Mouse (Mus musculus) heart, postnatal 25 days (tissue): ENCODE measurements at regions not wholly inside any gene's neighbourhood (a gene's known extent, or its start where the extent isn't known, plus 50 kb on each side); places are given as distances from the start of the nearest gene placed in this dataset.

Source experiments
- DNase-seq: peaks from one replicate; pipeline ENCODE4 v3.0.0; 2022; ENCODE audit warnings: low spot score
- intact Hi-C: fragments of 180-260 bp; cut with DNase I; formaldehyde crosslinking; loops from one replicate; pipeline ENCODE4 v1.15.1; 2025

DNA sequence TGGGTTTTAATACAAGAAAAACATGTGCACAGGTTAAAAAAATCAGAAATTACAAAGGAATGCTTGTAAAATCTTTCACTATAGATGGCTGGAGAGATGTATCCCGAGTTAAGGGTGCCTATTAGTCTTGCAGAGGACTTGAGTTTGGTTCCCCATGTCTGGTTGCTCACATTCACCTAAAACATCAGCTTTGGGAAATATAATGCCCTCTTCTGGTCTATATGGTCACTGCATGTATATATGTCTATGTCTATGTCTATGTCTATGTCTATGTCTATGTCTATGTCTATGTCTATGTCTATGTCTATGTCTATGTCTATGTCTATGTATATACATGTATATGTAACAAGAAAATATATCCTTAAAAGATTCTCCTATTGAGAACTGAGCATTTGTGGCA is 196.8 kb upstream of the Xylt1 start:
- intact Hi-C loops, result no loop called here
- no peak for DNase-seq

DNA sequence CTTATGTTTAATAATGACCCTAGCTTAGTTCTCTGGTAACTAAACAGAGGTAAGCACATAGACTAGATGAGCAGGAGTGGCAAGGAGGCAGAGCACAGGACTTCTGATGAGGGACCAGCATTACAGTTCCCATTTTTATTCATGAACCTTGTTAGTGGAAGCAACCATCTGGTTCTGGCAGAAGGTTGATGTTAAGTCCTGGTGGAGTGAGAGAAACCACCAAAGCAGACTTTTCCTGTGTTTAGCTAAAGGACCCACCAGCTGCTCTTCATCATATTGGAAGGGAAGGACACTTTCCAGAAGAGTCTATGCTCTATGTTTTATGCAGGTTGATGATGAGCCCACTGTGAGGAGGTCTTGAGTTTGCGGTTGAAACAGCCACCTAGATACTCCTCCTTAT is 194.9 kb upstream of the Xylt1 start:
- intact Hi-C loops, result no loop called here
- DNase-seq, result no peak

DNA sequence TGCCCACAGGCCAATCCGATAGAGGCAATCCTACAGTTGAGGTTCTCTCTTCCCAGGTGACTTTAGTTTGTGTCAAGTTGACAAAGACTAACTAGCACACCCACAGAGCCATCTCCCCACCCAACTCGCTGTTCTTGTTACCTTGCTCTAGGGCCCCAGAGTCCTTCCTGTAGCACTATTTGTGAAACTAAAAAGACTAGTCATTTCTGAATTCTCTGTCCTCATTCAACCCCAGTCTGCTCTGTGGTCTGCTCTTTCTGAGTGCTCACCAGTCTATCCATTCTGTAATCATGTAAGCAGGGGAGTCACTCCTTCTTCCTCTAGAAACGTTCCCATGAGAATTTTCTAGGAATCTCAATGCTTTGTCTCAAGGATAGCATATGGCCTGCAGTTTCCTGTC is 184.2 kb upstream of the Xylt1 start:
- intact Hi-C loops, result no loop called here
- DNase-seq, result no peak

DNA sequence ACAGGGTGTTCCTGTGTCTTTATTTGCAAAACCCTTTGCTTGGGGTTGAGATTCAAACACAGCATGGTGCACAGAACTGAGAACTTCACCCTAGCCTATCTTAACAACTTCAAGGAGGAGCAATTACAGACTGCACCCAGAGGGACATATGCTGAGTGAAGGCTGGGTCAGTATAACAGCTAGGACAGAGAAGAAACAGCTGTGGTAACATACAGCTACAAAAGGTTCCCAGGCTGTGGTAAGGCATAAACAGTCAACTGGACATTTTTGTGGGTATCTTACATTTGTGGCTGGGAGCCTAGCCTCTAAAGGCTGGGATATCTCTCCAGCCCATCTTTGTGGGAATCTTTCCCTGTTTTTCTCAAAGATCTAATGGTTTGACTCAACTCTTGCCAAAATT is 154.5 kb upstream of the Xylt1 start:
- intact Hi-C loops, result no loop called here
- no peak for DNase-seq

DNA sequence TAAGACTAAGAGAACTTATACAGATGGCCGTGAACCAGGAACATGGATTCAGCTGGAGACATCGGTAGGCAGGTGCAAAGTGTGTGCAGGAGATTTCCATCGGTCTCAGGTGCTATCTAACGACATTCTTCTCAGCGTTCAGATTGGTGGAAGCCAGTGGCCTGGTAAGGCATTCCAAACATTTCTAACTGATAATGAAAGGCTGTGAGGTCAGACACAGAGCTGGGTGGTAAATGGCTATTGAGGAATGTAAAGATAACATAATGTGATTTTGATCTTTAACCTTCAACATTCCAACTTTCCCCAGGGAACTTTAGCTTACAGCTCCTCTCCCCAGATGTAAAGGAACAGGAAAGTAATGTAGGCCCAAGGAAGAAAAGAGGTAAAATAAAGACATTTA is 151.2 kb upstream of the Xylt1 start:
- intact Hi-C loops, result no loop called here
- no peak for DNase-seq

DNA sequence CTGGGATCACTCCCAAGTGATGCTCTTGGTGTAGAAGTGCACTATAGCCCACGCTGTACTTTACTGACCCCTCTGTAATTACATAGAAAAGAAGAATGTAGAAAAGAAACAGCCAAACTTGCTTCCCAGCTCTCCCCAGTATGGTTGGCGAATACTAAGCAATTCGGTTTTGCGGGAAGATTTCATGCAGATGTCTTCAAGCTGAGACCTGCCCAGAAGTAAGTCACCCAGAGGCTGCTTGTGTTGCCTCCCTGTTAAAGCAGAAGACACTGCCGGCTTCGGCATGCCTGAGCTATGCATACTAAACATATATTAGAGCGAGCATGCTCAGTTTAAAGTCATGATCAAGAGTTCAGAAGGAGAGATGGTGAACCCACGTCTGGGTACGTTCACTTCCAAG is 124.0 kb upstream of the Xylt1 start:
- intact Hi-C loops, result no loop called here
- DNase-seq, result no peak

DNA sequence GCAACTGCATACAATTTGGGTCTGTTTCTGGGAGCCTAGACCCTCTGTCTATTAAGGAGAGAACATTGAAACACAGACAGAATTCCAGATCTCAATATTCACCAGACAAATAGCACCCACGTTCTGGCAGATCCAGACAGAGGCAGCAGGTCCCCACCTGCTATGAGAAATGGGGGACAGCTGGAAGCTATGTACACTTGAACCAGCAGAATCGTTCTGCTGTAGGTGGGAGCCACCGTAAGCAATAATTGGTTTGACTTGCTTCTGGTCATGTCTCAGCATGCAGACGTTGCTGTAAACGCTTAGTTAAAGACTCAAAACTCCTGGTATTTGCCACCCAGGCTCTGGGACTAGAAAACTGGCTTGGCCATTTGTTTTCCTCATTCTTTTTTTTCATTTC is 122.2 kb upstream of the Xylt1 start:
- DNase-seq, result no peak
- intact Hi-C loops, result no loop called here

DNA sequence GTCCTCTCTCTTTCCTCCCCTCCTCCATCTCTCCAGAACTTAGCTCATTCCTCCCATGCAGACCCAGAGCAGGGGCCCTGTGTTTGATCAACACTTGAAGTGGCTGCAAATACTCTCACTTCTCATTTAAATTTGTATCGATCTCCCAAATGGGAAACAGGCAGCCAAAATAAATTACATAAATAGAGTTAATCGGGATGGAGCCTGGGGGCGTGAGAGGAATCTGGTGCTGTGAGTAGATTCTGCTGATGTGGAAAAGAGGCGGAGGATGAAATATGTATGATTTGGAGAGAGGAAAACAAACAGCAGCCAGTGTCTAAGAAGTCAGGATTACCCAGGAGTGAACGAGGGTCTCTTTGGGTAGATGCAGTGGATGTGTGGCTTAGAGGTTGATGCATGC is 121.6 kb upstream of the Xylt1 start:
- intact Hi-C loops, result no loop called here
- no peak for DNase-seq

DNA sequence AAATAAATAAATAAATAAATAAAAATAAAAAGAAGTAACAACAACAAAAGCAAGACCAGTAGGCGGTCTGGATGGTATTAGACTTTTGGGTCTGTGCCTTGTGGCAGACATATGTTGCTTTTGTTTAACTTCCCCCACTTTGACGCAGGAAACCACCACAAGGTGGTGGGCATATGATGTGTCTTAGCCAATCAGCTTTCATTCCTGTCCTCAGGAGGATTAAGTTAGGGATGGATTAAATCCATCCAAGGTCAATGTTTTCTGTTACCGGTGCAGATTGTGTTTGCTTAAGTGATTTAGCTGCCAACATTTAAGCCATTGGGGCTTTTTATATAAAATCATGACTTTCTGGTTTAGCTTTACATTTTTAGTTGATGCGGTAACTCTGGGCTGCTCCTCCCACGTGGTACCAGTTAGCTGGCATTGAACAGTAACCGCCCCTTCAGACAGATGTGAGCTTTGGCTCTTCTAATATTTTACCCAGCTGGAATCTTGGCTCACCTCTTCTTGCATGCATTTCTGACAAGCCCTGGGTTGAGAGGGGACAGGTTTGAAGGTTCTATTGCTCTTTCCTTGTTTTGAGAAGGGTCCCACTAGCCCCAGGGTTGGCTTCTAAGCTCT is 121.0 kb upstream of the Xylt1 start:
- no peak for DNase-seq
- intact Hi-C loops, result no loop called here

DNA sequence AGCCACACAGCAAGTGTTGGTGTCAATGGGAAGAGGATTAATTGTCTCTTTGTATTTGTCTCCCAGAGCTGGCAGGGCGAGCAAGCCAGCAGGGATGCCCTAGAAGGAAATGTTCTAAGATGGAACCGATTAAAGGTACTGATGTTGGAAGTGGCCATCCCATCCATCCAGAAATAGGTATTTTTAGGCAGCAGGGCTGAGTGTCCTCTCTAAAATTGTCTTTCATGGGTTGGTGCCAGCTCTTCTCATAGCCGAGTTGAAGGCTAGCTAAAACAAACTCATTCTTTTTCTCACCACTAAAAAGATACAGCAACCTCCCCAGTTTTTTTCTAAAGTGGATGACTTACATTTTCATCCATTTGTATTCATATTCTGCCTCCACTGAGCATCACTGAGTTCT is 120.2 kb upstream of the Xylt1 start:
- intact Hi-C loops, result no loop called here

DNA sequence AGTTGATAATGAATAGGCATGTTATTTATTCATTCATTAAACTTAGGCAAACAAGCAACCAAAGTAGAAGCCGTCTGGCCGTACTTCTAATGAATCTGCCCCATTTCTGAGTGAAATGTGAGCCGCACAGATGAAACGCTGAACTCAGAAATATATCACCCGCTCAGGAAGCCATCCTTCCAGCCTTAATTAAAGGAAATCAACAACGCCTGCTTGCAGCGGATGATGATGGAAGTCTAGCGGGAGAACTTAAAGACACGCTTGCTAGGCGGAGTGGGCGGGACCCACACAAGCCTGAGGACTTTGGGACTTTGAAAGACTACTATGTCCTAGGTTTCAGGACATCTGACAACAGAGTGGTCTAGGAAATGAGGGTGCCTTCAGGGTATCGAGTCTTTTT is 117.7 kb upstream of the Xylt1 start:
- no peak for DNase-seq
- intact Hi-C loops, result no loop called here

More for the DNA sequence above, 120.2 kb upstream of the Xylt1 start:
- no peak for DNase-seq

DNA sequence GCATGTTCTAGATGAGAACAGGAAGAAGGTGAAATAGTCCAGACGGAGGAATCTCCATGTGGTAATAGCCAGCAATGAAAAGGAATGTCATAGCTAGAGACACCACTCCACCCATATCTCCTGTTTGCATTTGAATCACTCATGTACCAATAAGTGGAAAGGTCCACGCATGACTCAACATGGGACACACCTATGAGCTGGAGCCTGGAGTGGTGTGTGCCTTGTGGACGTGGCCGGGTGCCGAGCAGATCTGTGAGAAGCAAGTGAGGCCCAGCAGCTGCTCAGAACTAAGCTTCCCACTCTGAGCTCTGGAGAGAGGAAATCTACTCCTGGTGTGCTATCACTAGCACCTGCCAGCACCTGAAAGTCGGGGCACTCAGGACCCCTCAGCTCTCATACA is 116.4 kb upstream of the Xylt1 start:
- intact Hi-C loops, result no loop called here
- DNase-seq, result no peak

DNA sequence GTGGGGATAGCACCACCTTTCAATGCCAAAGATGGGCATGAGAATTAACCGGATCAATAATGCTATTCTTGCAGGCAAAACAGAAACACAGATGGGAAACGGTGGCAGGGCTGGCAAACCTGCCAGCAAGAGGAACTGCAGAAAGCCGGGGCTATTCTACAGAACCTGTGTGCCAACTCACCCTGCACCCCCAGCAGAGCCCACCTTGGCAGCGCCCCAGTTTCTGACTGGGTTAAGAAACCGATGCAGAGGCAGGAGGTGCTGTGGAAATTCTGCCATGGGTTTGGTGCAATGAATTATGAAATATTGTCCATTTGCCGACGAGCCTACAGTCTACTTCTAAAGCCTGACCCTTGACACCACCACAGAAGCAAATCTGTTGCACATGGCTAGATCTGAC is 112.7 kb upstream of the Xylt1 start:
- intact Hi-C loops, result no loop called here

DNA sequence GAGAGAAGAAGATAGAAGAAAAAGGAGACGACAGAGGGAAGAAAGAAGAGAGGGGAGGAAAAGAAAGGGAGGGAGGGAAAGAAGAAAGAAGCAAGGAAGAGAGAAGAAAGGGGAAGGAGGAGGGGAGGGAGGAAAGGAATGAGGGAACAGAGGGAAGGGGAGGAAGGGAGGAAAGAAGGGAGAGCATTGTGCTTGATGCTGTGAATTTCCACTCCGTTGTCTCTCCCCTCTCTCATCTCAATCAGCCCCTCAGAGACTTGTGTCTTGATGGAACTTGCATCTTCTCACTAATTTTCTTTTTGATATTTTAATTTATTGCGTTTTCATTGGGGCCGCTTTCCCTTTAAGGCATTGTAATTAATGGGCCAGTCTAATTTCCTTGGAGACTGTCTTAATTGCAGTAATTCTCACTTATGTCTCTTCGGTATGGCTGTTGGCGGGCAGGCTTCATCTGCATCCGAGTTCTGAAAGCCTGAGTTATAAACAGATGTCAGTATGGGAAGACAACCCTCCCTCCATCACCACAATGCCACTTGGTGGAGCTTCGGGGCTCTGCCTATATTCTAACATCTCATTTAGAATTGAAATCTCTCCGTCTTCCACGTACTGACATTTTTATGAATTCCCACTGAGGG is 111.4 kb upstream of the Xylt1 start:
- DNase-seq, result no peak
- intact Hi-C loops, result no loop called here

More for the DNA sequence above, 112.7 kb upstream of the Xylt1 start:
- no peak for DNase-seq

DNA sequence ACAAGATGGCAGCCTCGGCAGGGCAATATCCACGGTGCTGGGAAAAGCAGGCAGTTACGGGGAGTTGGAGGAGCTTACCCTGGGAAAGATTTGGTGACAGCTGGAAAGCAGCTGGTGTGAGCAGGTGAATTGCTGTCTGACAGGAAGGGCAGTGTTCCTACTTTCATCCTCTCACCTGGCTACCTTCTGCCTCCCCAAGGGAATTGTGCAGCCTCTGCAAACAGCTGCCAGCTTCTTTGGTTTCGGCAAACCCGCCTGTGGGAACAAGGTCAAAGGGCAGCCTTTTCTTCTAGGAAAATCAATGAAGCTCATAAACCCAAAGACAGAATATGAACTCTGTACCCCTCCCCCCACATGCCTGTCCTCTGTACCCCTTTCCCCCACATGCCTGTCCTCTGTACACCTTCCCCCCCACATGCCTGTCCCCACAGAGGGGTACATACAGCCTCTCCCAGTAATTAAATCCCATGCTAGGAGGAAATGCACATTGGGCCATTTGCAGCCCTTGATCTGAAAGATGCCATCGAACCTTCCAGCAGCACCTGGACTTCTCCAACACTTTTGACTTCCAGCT is 102.3 kb upstream of the Xylt1 start:
- DNase-seq, result no peak
- intact Hi-C loops, result no loop called here

DNA sequence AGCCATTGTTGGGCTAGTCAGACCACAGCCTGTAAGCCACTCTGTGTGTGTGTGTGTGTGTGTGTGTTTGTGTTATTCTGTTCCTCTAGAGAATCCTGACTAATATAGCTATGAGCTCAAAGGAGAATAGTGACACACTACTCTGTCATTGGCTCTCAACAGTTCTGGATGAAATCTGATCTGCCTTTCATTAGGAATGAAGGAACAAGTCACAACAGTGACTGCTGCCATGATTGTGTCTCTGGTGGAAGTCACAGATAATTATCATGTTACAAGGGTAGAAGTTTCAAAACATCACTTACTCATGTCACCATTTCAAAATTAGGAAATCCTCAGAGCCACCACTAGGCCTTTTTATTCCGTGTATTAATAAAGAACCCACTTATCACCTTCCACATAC is 98.6 kb upstream of the Xylt1 start:
- DNase-seq, result no peak
- intact Hi-C loops, result no loop called here

DNA sequence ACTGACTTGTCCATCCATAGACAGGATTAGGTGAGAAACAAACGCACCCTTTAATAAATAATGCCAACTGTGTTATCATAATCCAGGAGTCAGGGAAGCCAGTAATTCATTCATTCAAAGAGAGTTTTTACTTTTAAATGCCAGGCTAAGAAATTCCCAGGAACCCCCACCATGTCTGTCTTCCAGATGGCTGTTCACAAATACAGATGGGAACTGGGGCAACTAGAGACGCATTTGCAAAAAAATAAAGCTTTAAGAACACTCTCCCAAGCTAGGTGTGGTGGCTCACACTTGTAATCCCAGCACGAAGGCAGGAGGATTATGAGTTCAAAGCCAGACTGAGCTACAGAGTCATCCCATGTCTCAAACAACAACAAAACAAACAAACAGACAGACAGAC is 95.6 kb upstream of the Xylt1 start:
- intact Hi-C loops, result no loop called here
- DNase-seq, result no peak

DNA sequence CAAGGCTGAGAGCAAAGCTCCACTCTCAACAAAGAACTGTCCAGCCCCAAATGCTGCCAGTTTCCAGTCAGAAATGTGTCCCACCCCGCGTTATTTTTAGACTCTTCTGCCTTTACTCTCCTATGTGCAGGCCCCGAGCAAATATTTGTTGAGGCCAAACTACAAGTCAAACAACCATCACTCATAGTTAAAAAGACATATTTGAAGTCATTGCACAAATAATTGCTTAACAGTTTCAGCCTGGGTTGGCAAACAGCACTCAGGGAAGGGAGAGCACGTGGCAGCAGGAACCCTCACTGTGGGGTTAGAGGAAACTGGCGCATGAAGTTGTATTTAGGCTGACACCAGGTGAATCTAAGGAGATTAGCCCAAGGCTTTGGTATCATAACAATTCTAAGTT is 94.8 kb upstream of the Xylt1 start:
- intact Hi-C loops, result no loop called here
- DNase-seq, result no peak

DNA sequence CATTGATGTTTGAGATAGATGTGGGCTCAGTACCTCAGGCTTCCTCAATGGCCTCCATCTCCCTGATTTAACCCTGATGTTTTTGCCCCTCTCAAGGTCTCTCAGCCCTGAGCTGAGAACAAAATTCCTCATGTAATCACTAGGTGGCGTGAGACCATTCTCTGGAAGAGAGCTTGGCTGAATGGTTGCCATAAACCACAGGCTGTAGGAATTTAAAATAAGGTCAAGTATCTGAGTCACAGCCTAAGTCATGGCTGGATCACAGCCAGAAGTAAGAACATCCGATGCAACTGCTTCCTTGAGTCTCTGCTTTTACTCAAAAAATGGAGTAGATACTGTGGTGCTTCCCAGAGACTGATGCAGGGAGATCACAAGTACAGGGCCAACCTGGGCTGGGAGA is 77.1 kb upstream of the Xylt1 start:
- peak; percentile 10 for DNase-seq
- intact Hi-C loops, result loop anchor here (5.0 to 10.0 kb wide), 2 partner anchors 74 to 581 kb away; no protein-coding TSS in a partner anchor

DNA sequence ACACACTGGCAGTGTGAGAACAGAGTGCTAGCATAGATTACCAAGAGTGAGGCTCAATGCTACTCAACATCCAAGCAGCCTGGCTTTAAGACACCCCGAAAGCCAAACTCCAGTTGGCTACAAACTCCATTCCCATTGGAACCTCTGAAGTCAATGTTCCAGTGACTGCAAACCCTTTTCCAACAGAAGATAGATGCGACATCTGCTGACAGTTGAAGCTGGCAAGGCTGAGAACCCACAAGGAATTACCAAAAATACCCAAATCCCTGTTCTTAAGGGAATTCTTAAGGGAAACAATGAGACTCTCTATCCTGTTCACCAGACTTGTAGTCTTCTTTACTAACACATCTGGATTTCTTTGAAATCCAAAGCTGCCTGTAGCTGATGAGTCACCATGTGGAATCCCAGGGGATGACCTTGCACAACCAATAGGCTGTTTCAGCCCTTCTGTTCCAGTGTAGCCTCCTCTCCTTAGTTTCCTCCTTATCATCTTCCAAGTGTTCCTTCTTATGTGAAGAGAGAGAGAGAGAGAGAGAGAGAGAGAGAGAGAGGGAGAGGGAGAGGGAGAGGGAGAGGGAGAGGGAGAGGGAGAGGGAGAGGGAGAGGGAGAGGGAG is 70.1 kb upstream of the Xylt1 start:
- intact Hi-C loops, result no loop called here
- DNase-seq, result peak; percentile 51

DNA sequence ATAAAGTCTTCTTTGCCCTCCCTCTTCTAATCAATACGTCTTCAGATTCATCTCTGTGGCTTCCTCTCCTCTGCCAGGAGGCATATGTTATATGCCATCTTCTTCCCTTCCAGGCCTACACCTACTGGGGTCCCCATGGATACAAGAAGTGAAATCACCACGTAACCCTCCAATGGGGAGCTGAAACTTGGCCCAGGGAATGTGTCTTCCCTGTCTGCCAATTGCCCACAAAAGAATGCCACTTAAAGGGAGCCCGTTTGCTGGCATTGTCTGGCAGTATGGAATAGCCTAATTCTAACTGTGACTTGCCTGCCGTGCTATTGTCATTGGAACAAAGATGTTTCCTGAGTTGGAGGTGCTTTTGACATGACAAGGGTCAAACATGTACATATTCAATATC is 69.5 kb upstream of the Xylt1 start:
- intact Hi-C loops, result no loop called here
- DNase-seq, result no peak
